In the genomic region with DNA sequence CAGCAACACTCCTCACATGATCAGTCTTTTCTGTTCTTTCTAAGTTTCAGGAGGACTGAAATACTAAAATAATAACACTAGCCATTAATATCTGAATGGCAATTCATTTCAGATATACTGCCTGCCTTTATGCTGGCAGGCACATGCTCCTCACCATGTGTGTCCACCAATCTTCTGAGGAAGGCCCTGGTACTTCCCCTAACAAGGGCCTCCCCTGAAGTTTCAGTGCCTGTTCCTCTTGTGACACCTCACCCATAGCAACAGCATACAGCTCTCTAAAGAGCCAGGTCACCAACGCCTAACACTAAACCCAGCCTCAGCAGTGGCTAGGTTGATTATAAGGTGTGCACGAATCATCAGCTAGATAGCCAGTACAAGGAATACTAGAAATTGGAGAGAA, we compare ENCODE assay signal across 18 mouse cellular contexts.
"Had no signal": no experiment of that assay in that cellular context is flagged by ENCODE, and none has a peak within 500 bp of the region (broad histone marks: within the 10 kb centered on the region; RNA-seq: fewer than 3 reads in every experiment).

No protein-coding gene starts in this region.

- H3K4me2 ChIP-seq: liver, embryonic 13.5 days; midbrain, embryonic 13.5 days; neural tube, embryonic 13.5 days; stomach, embryonic 15.5 days had no signal

- H3K9me3 ChIP-seq: liver, embryonic 13.5 days; megakaryocyte, embryonic 14.5 days; midbrain, embryonic 10.5 days; midbrain, embryonic 13.5 days; neural tube, embryonic 13.5 days; stomach, embryonic 15.5 days had no signal

- H3K9ac ChIP-seq: liver, embryonic 13.5 days; midbrain, embryonic 13.5 days; neural tube, embryonic 13.5 days; stomach, embryonic 15.5 days had no signal

- H3K36me3 ChIP-seq: liver, embryonic 13.5 days; midbrain, embryonic 10.5 days; midbrain, embryonic 13.5 days; neural tube, embryonic 13.5 days; stomach, embryonic 15.5 days had no signal

- DNase-seq: kidney, adult 2 months; kidney, postnatal 25 days; left cerebral cortex, postnatal 4 days; liver, embryonic 13.5 days; lung, adult 2 months; lung, postnatal 36 days; right cerebral cortex, postnatal 25 days; spleen, adult 18-20 months; thymus, postnatal 25 days had no signal

- H3K4me1 ChIP-seq: liver, embryonic 13.5 days; megakaryocyte, embryonic 14.5 days; midbrain, embryonic 13.5 days; neural tube, embryonic 13.5 days; stomach, embryonic 15.5 days had no signal

- H3K27me3 ChIP-seq: liver, embryonic 13.5 days; megakaryocyte, embryonic 14.5 days; midbrain, embryonic 13.5 days; neural tube, embryonic 13.5 days; stomach, embryonic 15.5 days had no signal

- ATAC-seq: intestine, postnatal 0 days; midbrain, embryonic 13.5 days; midbrain, embryonic 16.5 days had no signal

- H3K4me3 ChIP-seq: liver, embryonic 13.5 days; megakaryocyte, embryonic 14.5 days; midbrain, embryonic 10.5 days; midbrain, embryonic 13.5 days; myocyte; neural tube, embryonic 13.5 days; stomach, embryonic 15.5 days had no signal

- H3K27ac ChIP-seq: kidney, postnatal 0 days; liver, embryonic 13.5 days; midbrain, embryonic 10.5 days; midbrain, embryonic 13.5 days; neural tube, embryonic 13.5 days; stomach, embryonic 15.5 days had no signal
